Comparison of ENCODE assay signal across 9 mouse cellular contexts in genomic region chr17:14520565-14520964, GRCm38 (mm10).
A peak's percentile ranks its signal among the peaks of the same experiment; 100 is the strongest.
DNase-seq lines count a peak whose midpoint lies in the region; ATAC-seq and TF ChIP-seq lines count a peak whose summit lies in the region.
"Had no signal": no experiment of that assay in that cellular context is flagged by ENCODE, and none has a peak within 500 bp of the region (broad histone marks: within the 10 kb centered on the region; RNA-seq: fewer than 3 reads in every experiment).

No protein-coding gene starts in this region.

- in situ Hi-C loops in CH12.LX (cut with MboI; ENCODE audit: low pct_ligation_motif_present, low pct_unique_long_range_greater_than_20kb, low sequenced_read_pairs), result loop anchor here (25.0 kb wide), 1 partner anchor 233 kb away; the partner anchor contains the start of gene Smoc2

- H3K36me3 ChIP-seq in CH12.LX (replicated peaks in 1 of 2; ENCODE audit: control insufficient read depth in 1 of 2, insufficient read depth in 1 of 2, low read length in 1 of 2), result no peaks in the 10 kb centered on the region
- no peaks in the 10 kb centered on the region for H3K36me3 ChIP-seq in heart, embryonic 11.5 days (ENCODE audit: control insufficient read depth, insufficient read depth, low read length)
- H3K36me3 ChIP-seq: stomach, embryonic 15.5 days had no signal

- no peak overlapping the region for H3K9ac ChIP-seq in CH12.LX (ENCODE audit: insufficient read depth, low read depth)
- no peak overlapping the region for H3K9ac ChIP-seq in heart, embryonic 11.5 days (ENCODE audit: low read depth, low read length)
- H3K9ac ChIP-seq: stomach, embryonic 15.5 days had no signal

- no peak overlapping the region for H3K27ac ChIP-seq in CH12.LX (ENCODE audit: insufficient read depth, low read depth)
- no peak overlapping the region for H3K27ac ChIP-seq in heart, embryonic 11.5 days (ENCODE audit: low read depth, low read length)
- H3K27ac ChIP-seq: stomach, embryonic 15.5 days had no signal

- 0 out of 2 replicates have a peak, but pooled peaks have one; percentile 36 for ATAC-seq in heart, embryonic 11.5 days (replicated peaks; ENCODE audit: insufficient number of reproducible peaks, low FRiP score, low TSS enrichment)
- ATAC-seq in erythroid progenitor cell, adult 5-6 weeks (replicated peaks; ENCODE audit: low FRiP score, poor library complexity, severe bottlenecking), result no peak

- no peak overlapping the region for H3K4me2 ChIP-seq in CH12.LX (ENCODE audit: insufficient read depth, low read depth, poor library complexity, severe bottlenecking)
- H3K4me2 ChIP-seq in heart, embryonic 11.5 days, result no peak overlapping the region
- H3K4me2 ChIP-seq: stomach, embryonic 15.5 days had no signal

- peak; percentile 83 for TF ChIP-seq RAD21 in CH12.LX (IDR thresholded peaks at IDR 0.05; ENCODE audit: low read depth, low read length)

- dilution Hi-C loops in CH12.LX (cut with MboI; ENCODE audit: extremely low pct_ligation_motif_present, extremely low pct_unique_long_range_greater_than_20kb, low sequenced_read_pairs), result no loop called here

- H3K4me3 ChIP-seq in CH12.LX (replicated peaks in 1 of 3; ENCODE audit: low read depth in 2 of 3, low read length in 2 of 3, poor library complexity in 1 of 3), result no peak overlapping the region
- no peak overlapping the region for H3K4me3 ChIP-seq in heart, embryonic 11.5 days (ENCODE audit: low read depth, low read length)
- H3K4me3 ChIP-seq: stomach, embryonic 15.5 days had no signal

- H3K9me3 ChIP-seq in CH12.LX (replicated peaks; ENCODE audit: low read length), result no peaks in the 10 kb centered on the region
- no peaks in the 10 kb centered on the region for H3K9me3 ChIP-seq in heart, embryonic 11.5 days (replicated peaks; ENCODE audit: control insufficient read depth, low read length)
- H3K9me3 ChIP-seq: stomach, embryonic 15.5 days had no signal

- TF ChIP-seq EP300 in CH12.LX (IDR thresholded peaks at IDR 0.05; ENCODE audit: low read length), result no peak

- TF ChIP-seq POLR2A in CH12.LX (IDR thresholded peaks at IDR 0.05; ENCODE audit: low read depth, low read length), result no peak

- TF ChIP-seq CTCF in CH12.LX (conservative IDR thresholded peaks at IDR 0.05 in 1 of 2, IDR thresholded peaks at IDR 0.05 in 1 of 2; ENCODE audit: low read depth in 2 of 2, low read length in 2 of 2), result peak; percentile 78 to 85

- H3K4me1 ChIP-seq in CH12.LX (ENCODE audit: control insufficient read depth in 1 of 2, insufficient read depth in 2 of 2), result peaks cover 0 to 19% of the 10 kb centered on the region in 2 experiments; a peak in 2 of 4 replicates
- H3K4me1 ChIP-seq in heart, embryonic 11.5 days (ENCODE audit: control insufficient read depth, insufficient read depth, low read length), result 0 out of 2 replicates have a peak, but pooled peaks cover 5% of the 10 kb centered on the region

- H3K79me2 ChIP-seq in CH12.LX (replicated peaks; ENCODE audit: control insufficient read depth, extremely low read depth, insufficient read depth, poor library complexity, severe bottlenecking), result no peaks in the 10 kb centered on the region

- H3K27me3 ChIP-seq in CH12.LX (replicated peaks), result peaks cover 5% of the 10 kb centered on the region
- peaks cover 31% of the 10 kb centered on the region for H3K27me3 ChIP-seq in heart, embryonic 11.5 days (ENCODE audit: control insufficient read depth, insufficient read depth, low read length)
- H3K27me3 ChIP-seq: stomach, embryonic 15.5 days had no signal

- 14% methylated on average over 5 of the region's 5 CpGs for WGBS in heart, embryonic 11.5 days (ENCODE audit: insufficient replicate concordance)

- DNase-seq in CH12.LX (ENCODE audit: extremely low read depth), result peak; percentile 57
- peak; percentile 57 for DNase-seq in adrenal gland, adult 2 months
- peak; percentile 66 for DNase-seq in embryo, embryonic 9.5 days (ENCODE audit: extremely low spot score)
- DNase-seq in layer of hippocampus, adult 9-10 months (ENCODE audit: low spot score), result peak; percentile 51
- peak; percentile 51 to 69 for DNase-seq in lung, postnatal 4 days
- peak; percentile 88 for DNase-seq in right cerebral cortex, postnatal 14 days

TF ChIP-seq in CH12.LX, 34 proteins besides CTCF, POLR2A, EP300 and RAD21:
- TF ChIP-seq POLR2AphosphoS2 (IDR thresholded peaks at IDR 0.05; ENCODE audit: low read depth, low read length), result no peak
- no peak for TF ChIP-seq SIN3A (IDR thresholded peaks at IDR 0.05; ENCODE audit: low read length)
- no peak for TF ChIP-seq MEF2A (IDR thresholded peaks at IDR 0.05; ENCODE audit: borderline replicate concordance, low read depth, low read length)
- TF ChIP-seq SMC3 (IDR thresholded peaks at IDR 0.05; ENCODE audit: low read depth, low read length), result peak; percentile 72
- no peak for TF ChIP-seq JUND (conservative IDR thresholded peaks at IDR 0.05; ENCODE audit: low read depth, low read length)
- TF ChIP-seq TCF12 (IDR thresholded peaks at IDR 0.05; ENCODE audit: low read depth, low read length), result 0 out of 2 replicates have a peak, but pooled peaks have one; percentile 15
- TF ChIP-seq ZC3H11A (IDR thresholded peaks at IDR 0.05; ENCODE audit: low read depth, low read length), result peak; percentile 18; the same call in 1 of the 2 replicates
- no peak for TF ChIP-seq RCOR1 (conservative IDR thresholded peaks at IDR 0.05; ENCODE audit: low read depth, low read length)
- TF ChIP-seq IRF4 (IDR thresholded peaks at IDR 0.05; ENCODE audit: low read depth, low read length), result 0 out of 2 replicates have a peak, but pooled peaks have one; percentile 21
- no peak for TF ChIP-seq NELFE (IDR thresholded peaks at IDR 0.05; ENCODE audit: low read depth, low read length)
- TF ChIP-seq ZNF384 (IDR thresholded peaks at IDR 0.05; ENCODE audit: low read depth, low read length), result no peak
